Mouse (Mus musculus): ENCODE results near the gene Sgo2b. TPM values are rescaled to one million over a fixed set of nuclear protein-coding genes. Genes with fewer than 3 reads are reported as not detected.
A peak's percentile ranks its signal among the peaks of the same experiment; 100 is the strongest.
"Not testable (repeated sequence)": the region's sequence is repeated elsewhere in the genome, so short reads cannot be mapped to it uniquely, and the experiment has no call there.

Sgo2b gene
- polyA plus RNA-seq (2014; fragmentation: Nextera tagmentation; extraction: Ambion mirVana) = 0.06 and 0.14 TPM in 2 replicates

DNA sequence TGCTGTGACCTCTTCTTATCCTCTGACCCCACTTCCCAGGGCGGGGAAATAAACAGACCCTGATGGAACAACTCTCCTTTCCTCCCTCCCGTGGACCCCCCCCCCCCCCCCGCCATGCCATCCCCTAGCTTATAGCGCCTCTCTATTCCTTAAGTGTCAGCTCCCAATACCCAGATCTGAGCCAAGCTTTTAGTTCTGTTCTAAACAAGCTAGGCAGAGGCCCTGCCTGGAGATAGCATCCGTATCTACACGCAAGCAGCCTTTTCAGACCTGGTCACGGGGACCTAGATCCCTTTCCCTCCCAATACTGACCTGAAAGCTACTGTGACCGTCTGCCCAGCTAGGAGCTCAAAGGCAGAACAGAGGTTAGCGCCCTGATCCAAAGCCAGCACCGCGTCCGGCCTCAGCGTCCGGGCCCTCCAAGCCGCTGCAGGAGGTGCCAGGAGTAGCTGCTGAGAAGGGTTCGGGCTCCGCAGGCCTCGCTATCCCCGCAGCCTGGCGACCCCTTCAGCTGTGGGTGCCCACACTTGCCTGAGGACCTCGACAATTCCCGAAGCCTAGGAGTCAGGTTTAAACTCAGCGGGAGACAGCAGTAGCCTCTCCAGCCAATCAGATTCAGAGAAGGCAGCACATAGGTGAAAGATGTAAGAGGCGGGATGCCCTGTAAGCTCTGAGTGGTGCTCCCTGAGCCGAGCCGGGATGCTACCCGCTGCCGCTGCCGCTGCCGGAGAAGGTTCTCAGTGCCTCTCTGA is at the start of gene Sgo2b:
TSS of gene Sgo2b (minus strand) at position 623 of the 752 bp plus-strand sequence.
- no peaks in the 10 kb centered on the region for H3K27me3 ChIP-seq (ENCODE audit: control insufficient read depth, insufficient read depth, low read length)
- H3K4me2 ChIP-seq (ENCODE audit: low read depth, low read length) = peak within 1 kb of the TSS; percentile 45
- peak within 1 kb of the TSS; percentile 22; the same call in 1 of the 2 replicates for H3K9ac ChIP-seq (replicated peaks; ENCODE audit: low read length)
- DNase-seq (ENCODE audit: low spot score) (peak; percentile 30), ATAC-seq (replicated peaks; ENCODE audit: insufficient number of reproducible peaks, low FRiP score, low TSS enrichment, low read depth) (peak; percentile 62)
- WGBS = 4% methylated on average over 28 of the region's 30 CpGs
- H3K9me3 ChIP-seq (replicated peaks; ENCODE audit: control insufficient read depth, low read length) = no peaks in the 10 kb centered on the region
- H3K36me3 ChIP-seq (replicated peaks; ENCODE audit: control insufficient read depth, insufficient read depth, low read depth, low read length) = no peaks in the 10 kb centered on the region
- peak within 1 kb of the TSS; percentile 21 for H3K4me3 ChIP-seq (ENCODE audit: low read depth, low read length)
- H3K4me1 ChIP-seq (ENCODE audit: control insufficient read depth, insufficient read depth, low read length) = no peaks in the 10 kb centered on the region
- no peak within 1 kb of the TSS for H3K27ac ChIP-seq (replicated peaks; ENCODE audit: low read depth, low read length)

DNA sequence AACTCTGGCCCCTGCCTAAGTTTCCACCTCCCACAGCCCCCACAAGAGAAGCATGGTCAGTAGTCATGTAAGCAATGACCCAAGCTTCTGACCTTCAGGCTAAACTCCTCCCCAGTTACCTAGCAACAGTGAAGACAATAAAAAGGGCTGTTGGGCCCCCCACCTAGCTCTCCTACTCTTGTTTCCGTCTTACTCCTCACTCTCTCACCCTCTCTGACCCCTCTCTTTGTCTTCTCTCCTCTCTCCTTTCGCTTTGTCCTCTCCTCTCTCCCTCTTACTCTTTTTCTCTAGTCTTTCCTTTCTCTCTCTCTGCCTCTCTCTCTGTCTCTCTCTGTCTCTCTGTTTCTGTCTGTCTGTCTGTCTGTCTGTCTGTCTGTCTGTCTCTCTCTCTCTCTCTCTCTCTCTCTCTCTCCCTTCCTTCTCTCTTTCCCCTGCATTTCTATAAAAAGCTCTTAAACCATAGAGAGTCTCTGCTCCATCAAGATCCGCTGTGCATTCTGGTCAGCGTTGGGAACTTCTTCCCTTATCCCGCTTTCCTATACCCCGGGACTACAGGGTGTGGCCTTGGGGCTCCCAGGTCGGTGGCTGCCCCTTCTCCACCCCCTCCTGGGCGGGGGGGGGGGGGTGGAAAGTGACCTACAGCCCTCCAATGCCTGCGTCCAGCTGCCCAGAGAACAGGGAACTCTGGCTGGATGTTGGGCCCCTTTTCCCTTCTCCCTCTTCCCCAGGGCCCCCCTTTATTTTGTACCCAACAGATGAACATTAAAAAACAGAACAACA is 18.8 kb upstream of the Sgo2b start:
- not testable (repeated sequence) for H3K27me3 ChIP-seq (ENCODE audit: control insufficient read depth, insufficient read depth, low read length); H3K9ac ChIP-seq (replicated peaks; ENCODE audit: low read length); H3K4me1 ChIP-seq (ENCODE audit: control insufficient read depth, insufficient read depth, low read length); H3K4me3 ChIP-seq (ENCODE audit: low read depth, low read length); H3K4me2 ChIP-seq (ENCODE audit: low read depth, low read length); ATAC-seq (replicated peaks; ENCODE audit: insufficient number of reproducible peaks, low FRiP score, low TSS enrichment, low read depth); H3K9me3 ChIP-seq (replicated peaks; ENCODE audit: control insufficient read depth, low read length); H3K27ac ChIP-seq (replicated peaks; ENCODE audit: low read depth, low read length); H3K36me3 ChIP-seq (replicated peaks; ENCODE audit: control insufficient read depth, insufficient read depth, low read depth, low read length); DNase-seq (ENCODE audit: low spot score)
- WGBS = 38% methylated on average over 8 of the region's 9 CpGs

DNA sequence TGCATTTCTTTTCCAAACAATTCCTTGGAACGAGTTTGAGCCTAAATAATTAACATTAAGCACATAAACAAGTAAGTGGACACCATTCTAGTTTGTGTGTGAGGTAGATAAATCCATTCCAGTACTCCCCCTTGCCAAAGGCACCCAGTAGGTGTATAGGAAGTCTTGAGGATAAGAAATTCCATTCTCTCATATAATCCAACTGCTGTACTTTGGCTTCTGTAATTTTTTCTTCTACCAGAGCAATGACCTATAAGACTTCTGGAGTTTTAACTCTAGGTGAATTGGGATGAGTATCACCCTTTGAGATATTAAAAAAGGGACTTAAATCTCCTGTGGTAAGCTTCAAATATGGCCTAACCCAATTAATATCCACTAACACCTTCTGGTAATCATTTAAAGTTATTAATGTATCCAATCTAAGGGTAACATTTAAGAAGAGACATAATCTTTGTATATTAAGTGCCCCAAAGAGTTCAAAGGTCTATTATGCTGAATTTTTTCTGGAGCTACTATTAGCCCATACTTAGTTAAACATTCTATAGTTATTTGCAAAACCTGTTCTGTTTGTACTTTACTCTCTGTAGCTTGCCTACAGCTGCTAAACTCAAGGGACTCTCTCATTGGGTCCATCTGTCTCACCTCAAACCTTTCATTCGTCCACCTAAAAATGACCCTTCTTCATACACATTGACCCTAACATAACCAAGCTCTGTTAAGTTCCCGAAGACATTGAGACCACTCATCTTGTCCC is 9.2 kb upstream of the Sgo2b start:
- Histone ChIP-seq H3K4me1 (ENCODE audit: control insufficient read depth, insufficient read depth, low read length) (no peaks in the 10 kb centered on the region), H3K4me3 (ENCODE audit: low read depth, low read length) (no peak overlapping the region), H3K36me3 (replicated peaks; ENCODE audit: control insufficient read depth, insufficient read depth, low read depth, low read length) (no peaks in the 10 kb centered on the region), H3K9ac (replicated peaks; ENCODE audit: low read length) (no peak overlapping the region), H3K4me2 (ENCODE audit: low read depth, low read length) (no peak overlapping the region), H3K9me3 (replicated peaks; ENCODE audit: control insufficient read depth, low read length) (no peaks in the 10 kb centered on the region), H3K27me3 (ENCODE audit: control insufficient read depth, insufficient read depth, low read length) (no peaks in the 10 kb centered on the region), H3K27ac (replicated peaks; ENCODE audit: low read depth, low read length) (no peak overlapping the region)
- no peak for DNase-seq (ENCODE audit: low spot score)
- 76% methylated on average over 3 of the region's 3 CpGs for WGBS
- no peak for ATAC-seq (replicated peaks; ENCODE audit: insufficient number of reproducible peaks, low FRiP score, low TSS enrichment, low read depth)

DNA sequence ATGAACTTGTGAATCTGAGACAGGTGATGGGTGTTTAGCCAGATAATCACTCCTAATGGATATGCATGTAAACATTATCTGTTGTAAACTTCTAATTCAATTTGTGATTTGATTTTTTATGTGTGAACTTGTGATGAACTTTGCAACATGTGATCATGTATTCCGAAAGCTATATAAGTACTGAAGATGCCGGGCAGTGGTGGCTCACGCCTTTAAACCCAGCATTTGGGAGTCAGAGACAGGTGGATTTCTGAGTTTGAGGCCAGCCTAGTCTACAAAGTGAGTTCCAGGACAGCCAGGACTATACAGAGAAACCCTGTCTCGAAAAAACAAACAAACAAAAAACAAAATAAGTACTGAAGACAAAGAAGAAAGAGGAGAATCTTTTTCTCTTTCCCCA is 1.8 kb upstream of the Sgo2b start:
- H3K36me3 ChIP-seq (replicated peaks; ENCODE audit: control insufficient read depth, insufficient read depth, low read depth, low read length); H3K4me1 ChIP-seq (ENCODE audit: control insufficient read depth, insufficient read depth, low read length); H3K9me3 ChIP-seq (replicated peaks; ENCODE audit: control insufficient read depth, low read length); H3K4me2 ChIP-seq (ENCODE audit: low read depth, low read length); DNase-seq (ENCODE audit: low spot score); H3K27ac ChIP-seq (replicated peaks; ENCODE audit: low read depth, low read length); H3K4me3 ChIP-seq (ENCODE audit: low read depth, low read length); ATAC-seq (replicated peaks; ENCODE audit: insufficient number of reproducible peaks, low FRiP score, low TSS enrichment, low read depth); H3K27me3 ChIP-seq (ENCODE audit: control insufficient read depth, insufficient read depth, low read length); H3K9ac ChIP-seq (replicated peaks; ENCODE audit: low read length): not testable (repeated sequence)
- WGBS = 83% methylated on average over 4 of the region's 4 CpGs

DNA sequence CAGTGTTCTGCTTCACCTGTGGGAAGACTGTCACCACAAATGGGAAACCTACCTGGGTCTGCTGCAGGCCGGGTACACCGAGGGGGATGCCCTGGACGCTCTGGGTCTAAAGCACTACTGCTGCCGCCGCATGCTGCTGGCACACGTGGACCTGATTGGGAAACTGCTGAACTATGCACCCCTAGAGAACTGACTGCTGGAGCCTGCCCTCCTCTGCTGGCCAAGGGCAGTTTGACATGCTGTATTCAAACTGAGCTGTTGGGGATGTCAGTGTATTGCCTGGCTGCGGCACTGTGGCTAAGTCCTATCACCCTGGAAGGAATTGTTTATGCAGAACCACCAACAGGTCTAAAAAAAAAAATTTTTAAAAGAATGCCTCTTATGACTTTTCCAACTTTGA is 18.9 kb downstream of the Sgo2b start:
- Histone ChIP-seq H3K27me3 (ENCODE audit: control insufficient read depth, insufficient read depth, low read length) (no peaks in the 10 kb centered on the region), H3K36me3 (replicated peaks; ENCODE audit: control insufficient read depth, insufficient read depth, low read depth, low read length) (no peaks in the 10 kb centered on the region), H3K9ac (replicated peaks; ENCODE audit: low read length) (no peak overlapping the region), H3K27ac (replicated peaks; ENCODE audit: low read depth, low read length) (no peak overlapping the region), H3K4me2 (ENCODE audit: low read depth, low read length) (no peak overlapping the region), H3K4me1 (ENCODE audit: control insufficient read depth, insufficient read depth, low read length) (no peaks in the 10 kb centered on the region), H3K4me3 (ENCODE audit: low read depth, low read length) (no peak overlapping the region), H3K9me3 (replicated peaks; ENCODE audit: control insufficient read depth, low read length) (no peaks in the 10 kb centered on the region)
- DNase-seq (ENCODE audit: low spot score) (no peak), ATAC-seq (replicated peaks; ENCODE audit: insufficient number of reproducible peaks, low FRiP score, low TSS enrichment, low read depth) (no peak)
- WGBS = 77% methylated on average over 7 of the region's 7 CpGs

DNA sequence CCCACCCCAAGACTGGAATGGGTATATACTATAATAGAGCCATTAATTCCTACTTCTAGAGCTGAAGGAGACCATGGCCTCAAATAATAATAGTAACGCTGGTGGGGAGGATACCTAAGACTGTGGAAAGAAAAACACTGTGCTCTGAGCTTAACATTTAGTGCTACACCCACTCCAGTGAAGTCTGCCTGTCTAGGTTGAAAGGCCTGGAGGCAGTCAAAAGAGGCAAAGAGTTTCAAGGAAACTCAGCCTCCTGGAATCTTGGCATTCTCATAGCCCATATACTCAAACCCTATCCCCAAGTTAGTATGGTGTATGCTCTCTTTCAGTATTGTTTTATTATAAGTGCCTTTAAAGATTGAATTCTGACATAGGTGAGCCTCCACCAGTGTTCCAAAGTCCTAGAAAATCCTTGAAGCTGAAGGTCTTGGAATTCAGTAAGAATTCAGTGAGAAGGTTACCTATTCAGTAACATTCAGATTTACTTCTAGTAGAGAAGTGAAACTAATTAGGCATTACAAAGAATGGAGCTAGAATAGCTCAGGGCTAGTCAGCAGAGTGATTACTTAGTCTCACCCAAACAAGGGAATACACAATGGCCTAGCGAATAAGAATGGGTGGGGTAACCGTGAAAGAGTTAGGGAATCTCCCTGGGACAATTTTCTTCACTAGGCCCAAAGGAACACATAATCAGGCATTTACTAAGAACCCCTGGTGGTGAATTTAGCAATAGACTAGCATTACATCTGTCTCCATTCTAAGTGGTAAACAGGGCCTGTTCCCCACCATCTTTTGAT is 22.5 kb downstream of the Sgo2b start:
- Histone ChIP-seq H3K9me3 (replicated peaks; ENCODE audit: control insufficient read depth, low read length) (no peaks in the 10 kb centered on the region), H3K4me2 (ENCODE audit: low read depth, low read length) (no peak overlapping the region), H3K4me3 (ENCODE audit: low read depth, low read length) (no peak overlapping the region), H3K9ac (replicated peaks; ENCODE audit: low read length) (no peak overlapping the region), H3K27ac (replicated peaks; ENCODE audit: low read depth, low read length) (no peak overlapping the region), H3K36me3 (replicated peaks; ENCODE audit: control insufficient read depth, insufficient read depth, low read depth, low read length) (no peaks in the 10 kb centered on the region), H3K4me1 (ENCODE audit: control insufficient read depth, insufficient read depth, low read length) (no peaks in the 10 kb centered on the region), H3K27me3 (ENCODE audit: control insufficient read depth, insufficient read depth, low read length) (no peaks in the 10 kb centered on the region)
- ATAC-seq (replicated peaks; ENCODE audit: insufficient number of reproducible peaks, low FRiP score, low TSS enrichment, low read depth) = no peak
- no peak for DNase-seq (ENCODE audit: low spot score)
- 60% methylated on average over 3 of the region's 3 CpGs for WGBS

DNA sequence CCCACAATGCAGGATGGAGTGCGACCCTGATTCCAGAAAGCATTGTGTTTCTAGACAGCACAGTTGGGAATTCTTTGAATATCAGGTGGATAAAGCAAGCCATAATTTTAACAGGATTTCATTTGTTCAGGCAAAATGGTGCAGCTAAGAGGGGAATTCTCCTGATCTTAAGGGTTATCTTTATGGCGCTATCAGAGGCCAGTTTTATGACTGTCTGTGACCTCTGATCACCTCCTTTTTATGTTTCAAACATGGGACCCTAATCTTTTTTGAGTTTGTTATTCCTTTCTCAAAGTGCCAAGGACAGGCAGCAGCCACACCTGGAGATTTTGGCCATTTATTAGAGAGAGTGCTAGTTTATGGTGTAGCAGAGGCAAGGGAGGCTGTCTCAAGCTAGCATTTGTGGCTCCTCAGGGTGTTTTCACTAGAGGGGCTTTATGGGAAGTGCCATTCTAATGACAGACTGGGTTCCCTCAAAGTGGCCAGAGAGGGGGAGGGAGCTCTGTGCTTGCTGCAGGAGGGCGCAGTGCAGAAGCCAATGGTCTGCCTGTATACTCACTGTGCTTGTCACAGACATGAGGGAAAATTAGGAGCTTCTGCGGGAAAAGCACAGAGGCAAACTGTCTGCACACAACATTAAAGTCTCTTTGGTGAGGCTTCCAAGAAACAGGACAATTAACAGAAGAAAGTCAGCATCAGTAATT is 30.6 kb downstream of the Sgo2b start:
- no peak overlapping the region for H3K4me2 ChIP-seq (ENCODE audit: low read depth, low read length)
- WGBS = 73% methylated on average over 4 of the region's 4 CpGs
- no peaks in the 10 kb centered on the region for H3K9me3 ChIP-seq (replicated peaks; ENCODE audit: control insufficient read depth, low read length)
- no peaks in the 10 kb centered on the region for H3K27me3 ChIP-seq (ENCODE audit: control insufficient read depth, insufficient read depth, low read length)
- no peak overlapping the region for H3K4me3 ChIP-seq (ENCODE audit: low read depth, low read length)
- H3K9ac ChIP-seq (replicated peaks; ENCODE audit: low read length) = no peak overlapping the region
- no peaks in the 10 kb centered on the region for H3K36me3 ChIP-seq (replicated peaks; ENCODE audit: control insufficient read depth, insufficient read depth, low read depth, low read length)
- H3K27ac ChIP-seq (replicated peaks; ENCODE audit: low read depth, low read length) = no peak overlapping the region
- no peaks in the 10 kb centered on the region for H3K4me1 ChIP-seq (ENCODE audit: control insufficient read depth, insufficient read depth, low read length)
- ATAC-seq (replicated peaks; ENCODE audit: insufficient number of reproducible peaks, low FRiP score, low TSS enrichment, low read depth) (no peak), DNase-seq (ENCODE audit: low spot score) (no peak)
